Comparison of ENCODE assay signal across 8 mouse cellular contexts in genomic region chr7:109255506-109256352, GRCm38 (mm10).
DNase-seq lines count a peak whose midpoint lies in the region; ATAC-seq and TF ChIP-seq lines count a peak whose summit lies in the region.

No protein-coding gene starts in this region.

- H3K27me3 ChIP-seq in heart, embryonic 11.5 days (ENCODE audit: control insufficient read depth, insufficient read depth, low read length), result peaks cover 6% of the 10 kb centered on the region
- 0 out of 2 replicates have a peak, but pooled peaks cover 8% of the 10 kb centered on the region for H3K27me3 ChIP-seq in kidney, embryonic 15.5 days
- no peaks in the 10 kb centered on the region for H3K27me3 ChIP-seq in liver, adult 2 months (ENCODE audit: control insufficient read depth, insufficient read depth, low read length)
- no peaks in the 10 kb centered on the region; the same call in 1 of the 2 replicates for H3K27me3 ChIP-seq in neural tube, embryonic 12.5 days (replicated peaks)
- H3K27me3 ChIP-seq in stomach, embryonic 15.5 days (replicated peaks), result no peaks in the 10 kb centered on the region

- TF ChIP-seq CTCF in liver, adult 2 months (IDR thresholded peaks at IDR 0.05; ENCODE audit: low read depth, low read length), result peak; percentile 65

- H3K4me1 ChIP-seq in heart, embryonic 11.5 days (ENCODE audit: control insufficient read depth, insufficient read depth, low read length), result no peaks in the 10 kb centered on the region
- peaks cover 11% of the 10 kb centered on the region for H3K4me1 ChIP-seq in kidney, embryonic 15.5 days
- no peaks in the 10 kb centered on the region for H3K4me1 ChIP-seq in liver, adult 2 months (ENCODE audit: control insufficient read depth, insufficient read depth, low read length)
- peaks cover 8% of the 10 kb centered on the region; the same call in 1 of the 2 replicates for H3K4me1 ChIP-seq in neural tube, embryonic 12.5 days
- 0 out of 2 replicates have a peak, but pooled peaks cover 3% of the 10 kb centered on the region for H3K4me1 ChIP-seq in stomach, embryonic 15.5 days

- no peak overlapping the region for H3K9ac ChIP-seq in heart, embryonic 11.5 days (ENCODE audit: low read depth, low read length)
- no peak overlapping the region for H3K9ac ChIP-seq in kidney, embryonic 15.5 days
- no peak overlapping the region for H3K9ac ChIP-seq in liver, adult 2 months (ENCODE audit: low read depth, low read length)
- H3K9ac ChIP-seq in neural tube, embryonic 12.5 days, result 0 out of 2 replicates have a peak overlapping the region, but pooled peaks have one; percentile 13
- no peak overlapping the region for H3K9ac ChIP-seq in stomach, embryonic 15.5 days

- H3K79me2 ChIP-seq in liver, adult 2 months (ENCODE audit: control insufficient read depth, insufficient read depth, low read length), result no peaks in the 10 kb centered on the region

- H3K27ac ChIP-seq in heart, embryonic 11.5 days (ENCODE audit: low read depth, low read length), result no peak overlapping the region
- no peak overlapping the region for H3K27ac ChIP-seq in kidney, embryonic 15.5 days
- no peak overlapping the region for H3K27ac ChIP-seq in liver, adult 2 months (replicated peaks; ENCODE audit: insufficient read depth, low read depth, low read length)
- H3K27ac ChIP-seq in neural tube, embryonic 12.5 days, result no peak overlapping the region
- H3K27ac ChIP-seq in stomach, embryonic 15.5 days, result no peak overlapping the region

- no peak for TF ChIP-seq POLR2A in liver, adult 2 months (IDR thresholded peaks at IDR 0.05; ENCODE audit: extremely low read depth, insufficient read depth, low read length)

- H3K36me3 ChIP-seq in heart, embryonic 11.5 days (ENCODE audit: control insufficient read depth, insufficient read depth, low read length), result no peaks in the 10 kb centered on the region
- no peaks in the 10 kb centered on the region for H3K36me3 ChIP-seq in kidney, embryonic 15.5 days
- no peaks in the 10 kb centered on the region for H3K36me3 ChIP-seq in liver, adult 2 months (ENCODE audit: control insufficient read depth, insufficient read depth, low read length)
- H3K36me3 ChIP-seq in neural tube, embryonic 12.5 days, result no peaks in the 10 kb centered on the region
- H3K36me3 ChIP-seq in stomach, embryonic 15.5 days, result no peaks in the 10 kb centered on the region

- H3K4me3 ChIP-seq in heart, embryonic 11.5 days (ENCODE audit: low read depth, low read length), result no peak overlapping the region
- H3K4me3 ChIP-seq in kidney, embryonic 15.5 days (replicated peaks), result peak overlapping the region; percentile 14; the same call in 1 of the 2 replicates
- no peak overlapping the region for H3K4me3 ChIP-seq in liver, adult 2 months (ENCODE audit: insufficient read depth, low read depth, low read length)
- no peak overlapping the region for H3K4me3 ChIP-seq in neural tube, embryonic 12.5 days
- H3K4me3 ChIP-seq in stomach, embryonic 15.5 days (replicated peaks), result no peak overlapping the region

- WGBS in heart, embryonic 11.5 days (ENCODE audit: insufficient replicate concordance), result 30% methylated on average over 28 of the region's 28 CpGs
- 20% methylated on average over 28 of the region's 28 CpGs for WGBS in kidney, embryonic 15.5 days
- 27% methylated on average over 28 of the region's 28 CpGs for WGBS in liver, adult 2 months
- 21% methylated on average over 28 of the region's 28 CpGs for WGBS in neural tube, embryonic 12.5 days
- WGBS in stomach, embryonic 15.5 days, result 25% methylated on average over 28 of the region's 28 CpGs

- peak; percentile 28 for DNase-seq in CD4-positive, CD25-positive, alpha-beta regulatory T cell, adult 2 months (ENCODE audit: low read depth, low spot score)
- peak; percentile 58 for DNase-seq in embryo, embryonic 9.5 days (ENCODE audit: extremely low spot score)
- DNase-seq in liver, adult 2 months (ENCODE audit: extremely low read depth, low read depth, low spot score), result peak; percentile 23

- H3K9me3 ChIP-seq in heart, embryonic 11.5 days (replicated peaks; ENCODE audit: control insufficient read depth, low read length), result no peaks in the 10 kb centered on the region
- no peaks in the 10 kb centered on the region for H3K9me3 ChIP-seq in kidney, embryonic 15.5 days (replicated peaks)
- no peaks in the 10 kb centered on the region for H3K9me3 ChIP-seq in neural tube, embryonic 12.5 days
- no peaks in the 10 kb centered on the region for H3K9me3 ChIP-seq in stomach, embryonic 15.5 days

- ATAC-seq in CD4-positive, CD25-positive, alpha-beta regulatory T cell, adult 4 months, result no peak
- 0 out of 2 replicates have a peak, but pooled peaks have one; percentile 31 for ATAC-seq in heart, embryonic 11.5 days (replicated peaks; ENCODE audit: insufficient number of reproducible peaks, low FRiP score, low TSS enrichment)
- ATAC-seq in kidney, embryonic 15.5 days (replicated peaks; ENCODE audit: low FRiP score), result peak; percentile 85
- peak; percentile 51 for ATAC-seq in neural tube, embryonic 12.5 days (ENCODE audit: low FRiP score, low read depth)
- ATAC-seq in stomach, embryonic 15.5 days (ENCODE audit: insufficient read depth, low FRiP score, low read depth), result no peak; the same call in 1 of the 2 replicates

- H3K4me2 ChIP-seq in heart, embryonic 11.5 days, result peak overlapping the region; percentile 56
- H3K4me2 ChIP-seq in kidney, embryonic 15.5 days, result peak overlapping the region; percentile 49
- H3K4me2 ChIP-seq in neural tube, embryonic 12.5 days (replicated peaks), result peak overlapping the region; percentile 40
- H3K4me2 ChIP-seq in stomach, embryonic 15.5 days, result peak overlapping the region; percentile 32

Comparison
In these comparisons a context has a peak if more than half of its experiments do, and no peak if none do; other contexts are left out.
1. ATAC-seq: peak in heart, embryonic 11.5 days (single experiment), kidney, embryonic 15.5 days (single experiment) and neural tube, embryonic 12.5 days (single experiment); none in CD4-positive, CD25-positive, alpha-beta regulatory T cell, adult 4 months (single experiment) and stomach, embryonic 15.5 days (single experiment).
2. Peak in every context shown above with its lines, with median percentiles within 50 percentile points of each other: DNase-seq and H3K4me2 ChIP-seq.